Mouse (Mus musculus): Measurements from ENCODE around the gene Mapkap1. TPM values are rescaled to one million over a fixed set of nuclear protein-coding genes. Genes with fewer than 3 reads are reported as not detected.

Mapkap1 gene
- total and polyA plus RNA-seq, 2 experiments from 2014 or later = 90.4 to 153 TPM

GRCm38 (mm10) chr2:34608917-34609316, 202.3 kb downstream of the Mapkap1 start:
- no peaks in the 10 kb centered on the region for H3K9me3 ChIP-seq (ENCODE audit: low read length)
- H3K27me3 ChIP-seq (ENCODE audit: insufficient read depth, low read length) = no peaks in the 10 kb centered on the region
- H3K4me1 ChIP-seq (ENCODE audit: insufficient read depth, low read length) = no peaks in the 10 kb centered on the region
- peak overlapping the region; percentile 51; the same call in 1 of the 2 replicates for H3K27ac ChIP-seq
- no peak for ATAC-seq
- H3K4me2 ChIP-seq (ENCODE audit: low read depth, low read length) = no peak overlapping the region
- H3K4me3 ChIP-seq (ENCODE audit: low read length) = no peak overlapping the region
- no peak for DNase-seq (ENCODE audit: low spot score)
- WGBS = 42% methylated on average over 3 of the region's 3 CpGs
- no peak for TF ChIP-seq CTCF (IDR thresholded peaks at IDR 0.05; ENCODE audit: low read depth)
- no peak overlapping the region for H3K9ac ChIP-seq (replicated peaks; ENCODE audit: low read length)
- H3K36me3 ChIP-seq (ENCODE audit: insufficient read depth, low read length) = no peaks in the 10 kb centered on the region

- no peak overlapping the region for H3K4me3 ChIP-seq (ENCODE audit: low read length)
- H3K27me3 ChIP-seq (ENCODE audit: insufficient read depth, low read length) = no peaks in the 10 kb centered on the region
- no peak overlapping the region for H3K4me2 ChIP-seq (ENCODE audit: low read depth, low read length)
- 91% methylated on average over 4 of the region's 4 CpGs for whole genome bisulfite sequencing
- H3K4me1 ChIP-seq (ENCODE audit: insufficient read depth, low read length) = no peaks in the 10 kb centered on the region
- ATAC-seq (no peak), DNase-seq (ENCODE audit: low spot score) (no peak)
- H3K9ac ChIP-seq (replicated peaks; ENCODE audit: low read length) = no peak overlapping the region
- no peak overlapping the region for H3K27ac ChIP-seq
- TF ChIP-seq CTCF (IDR thresholded peaks at IDR 0.05; ENCODE audit: low read depth) = no peak
- no peaks in the 10 kb centered on the region for H3K9me3 ChIP-seq (ENCODE audit: low read length)
- H3K36me3 ChIP-seq (ENCODE audit: insufficient read depth, low read length) = no peaks in the 10 kb centered on the region
Measured at GRCm38 (mm10) chr2:34609516-34609915, 202.9 kb downstream of the Mapkap1 start.

GRCm38 (mm10) chr2:34620778-34621415, 214.3 kb downstream of the Mapkap1 start:
- no peak overlapping the region for H3K27ac ChIP-seq
- TF ChIP-seq CTCF (IDR thresholded peaks at IDR 0.05; ENCODE audit: low read depth) = no peak

DNA sequence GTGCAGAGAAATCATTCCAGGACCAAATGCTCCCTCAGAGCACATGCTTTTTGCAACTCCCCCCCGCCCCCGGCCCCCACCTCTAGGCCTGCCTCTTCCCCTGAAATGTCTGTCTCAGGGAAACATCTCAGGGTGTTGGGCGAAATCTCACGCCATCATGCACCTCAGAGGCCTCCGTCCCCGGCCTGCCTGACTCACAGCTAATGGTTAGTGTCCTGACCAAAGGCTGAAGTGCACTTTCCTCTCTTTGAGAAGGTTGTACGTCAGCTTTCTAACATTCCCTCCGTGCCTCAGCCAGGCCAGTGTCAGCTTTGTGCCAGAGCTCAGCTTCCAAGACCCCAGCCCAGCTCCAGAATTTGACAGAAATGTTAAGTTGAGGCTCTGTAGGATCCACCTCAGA, 214.9 kb downstream of the Mapkap1 start:
- Histone ChIP-seq H3K4me1 (ENCODE audit: insufficient read depth, low read length) (no peaks in the 10 kb centered on the region), H3K27ac (no peak overlapping the region), H3K4me2 (ENCODE audit: low read depth, low read length) (no peak overlapping the region), H3K9me3 (ENCODE audit: low read length) (no peaks in the 10 kb centered on the region), H3K36me3 (ENCODE audit: insufficient read depth, low read length) (peaks cover 12% of the 10 kb centered on the region; the same call in 1 of the 2 replicates), H3K4me3 (ENCODE audit: low read length) (no peak overlapping the region), H3K9ac (replicated peaks; ENCODE audit: low read length) (no peak overlapping the region), H3K27me3 (ENCODE audit: insufficient read depth, low read length) (no peaks in the 10 kb centered on the region)
- DNase-seq (ENCODE audit: low spot score) (no peak), ATAC-seq (no peak)
- WGBS = 86% methylated on average over 8 of the region's 8 CpGs
- no peak for TF ChIP-seq CTCF (IDR thresholded peaks at IDR 0.05; ENCODE audit: low read depth)

More at GRCm38 (mm10) chr2:34620778-34621415, 214.3 kb downstream of the Mapkap1 start:
- no peak overlapping the region for H3K4me3 ChIP-seq (ENCODE audit: low read length)
- H3K4me1 ChIP-seq (ENCODE audit: insufficient read depth, low read length) = no peaks in the 10 kb centered on the region
- DNase-seq (ENCODE audit: low spot score) = no peak
- H3K4me2 ChIP-seq (ENCODE audit: low read depth, low read length) = no peak overlapping the region
- H3K9me3 ChIP-seq (ENCODE audit: low read length) = no peaks in the 10 kb centered on the region
- no peak overlapping the region for H3K9ac ChIP-seq (replicated peaks; ENCODE audit: low read length)
- H3K36me3 ChIP-seq (ENCODE audit: insufficient read depth, low read length) = peaks cover 12% of the 10 kb centered on the region; the same call in 1 of the 2 replicates
- 84% methylated on average over 10 of the region's 10 CpGs for WGBS
- H3K27me3 ChIP-seq (ENCODE audit: insufficient read depth, low read length) = no peaks in the 10 kb centered on the region
- no peak for ATAC-seq

DNA sequence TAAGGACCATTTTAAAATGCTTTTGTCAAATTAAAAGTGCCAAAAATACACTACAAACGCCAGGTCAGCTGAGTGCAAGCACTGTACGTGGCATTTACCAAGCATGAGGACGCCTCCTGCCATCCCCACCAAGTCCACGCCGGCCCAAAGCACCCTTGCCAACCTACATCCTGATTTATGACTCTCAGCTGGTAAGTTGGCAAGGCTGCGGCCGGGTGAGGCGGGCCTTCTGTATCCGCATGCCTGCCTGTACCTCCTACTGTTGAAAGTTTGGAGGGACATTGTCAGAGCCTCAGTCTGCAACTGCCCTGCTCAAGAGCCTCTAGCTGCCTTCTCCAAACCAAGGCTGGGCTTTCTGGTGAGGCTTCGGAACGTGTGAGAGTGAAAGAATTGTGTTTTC, 215.9 kb downstream of the Mapkap1 start:
- no peak overlapping the region for H3K4me2 ChIP-seq (ENCODE audit: low read depth, low read length)
- peak; percentile 38 for DNase-seq (ENCODE audit: low spot score)
- no peaks in the 10 kb centered on the region for H3K4me1 ChIP-seq (ENCODE audit: insufficient read depth, low read length)
- WGBS = 51% methylated on average over 11 of the region's 11 CpGs
- H3K27ac ChIP-seq = peak overlapping the region; percentile 43; the same call in 1 of the 2 replicates
- H3K9ac ChIP-seq (replicated peaks; ENCODE audit: low read length) = no peak overlapping the region
- H3K27me3 ChIP-seq (ENCODE audit: insufficient read depth, low read length) = no peaks in the 10 kb centered on the region
- H3K36me3 ChIP-seq (ENCODE audit: insufficient read depth, low read length) = peaks cover 12% of the 10 kb centered on the region; the same call in 1 of the 2 replicates
- no peak for TF ChIP-seq CTCF (IDR thresholded peaks at IDR 0.05; ENCODE audit: low read depth)
- H3K9me3 ChIP-seq (ENCODE audit: low read length) = no peaks in the 10 kb centered on the region
- no peak for ATAC-seq
- H3K4me3 ChIP-seq (ENCODE audit: low read length) = no peak overlapping the region

DNA sequence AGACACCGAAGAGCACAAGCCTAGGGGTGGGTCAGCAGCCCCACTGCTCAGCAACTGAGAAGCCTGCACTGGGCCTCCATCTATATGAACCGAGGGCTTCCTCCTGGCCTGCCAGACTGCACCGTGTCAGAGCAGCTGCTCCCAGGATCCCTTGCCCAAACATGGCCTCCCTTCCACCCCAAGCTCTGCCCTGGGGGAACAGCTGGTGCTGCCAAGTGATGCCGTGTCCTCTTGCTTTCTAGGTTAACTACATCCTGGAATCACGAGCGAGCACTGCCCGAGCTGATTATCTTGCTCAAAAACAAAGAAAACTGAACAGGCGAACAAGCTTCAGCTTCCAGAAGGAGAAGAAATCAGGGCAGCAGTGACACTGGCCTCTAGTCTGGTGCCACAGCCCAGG, 216.6 kb downstream of the Mapkap1 start:
- 59% methylated on average over 8 of the region's 8 CpGs for WGBS
- H3K9me3 ChIP-seq (ENCODE audit: low read length) = no peaks in the 10 kb centered on the region
- no peak overlapping the region for H3K4me2 ChIP-seq (ENCODE audit: low read depth, low read length)
- peak overlapping the region; percentile 43; the same call in 1 of the 2 replicates for H3K27ac ChIP-seq
- DNase-seq (ENCODE audit: low spot score) (no peak), ATAC-seq (no peak)
- 0 out of 2 replicates have a peak overlapping the region, but pooled peaks have one; percentile 21 for H3K9ac ChIP-seq (replicated peaks; ENCODE audit: low read length)
- peaks cover 4% of the 10 kb centered on the region; the same call in 1 of the 2 replicates for H3K4me1 ChIP-seq (ENCODE audit: insufficient read depth, low read length)
- H3K27me3 ChIP-seq (ENCODE audit: insufficient read depth, low read length) = no peaks in the 10 kb centered on the region
- no peak for TF ChIP-seq CTCF (IDR thresholded peaks at IDR 0.05; ENCODE audit: low read depth)
- no peak overlapping the region for H3K4me3 ChIP-seq (ENCODE audit: low read length)
- H3K36me3 ChIP-seq (ENCODE audit: insufficient read depth, low read length) = peaks cover 12% of the 10 kb centered on the region; the same call in 1 of the 2 replicates

DNA sequence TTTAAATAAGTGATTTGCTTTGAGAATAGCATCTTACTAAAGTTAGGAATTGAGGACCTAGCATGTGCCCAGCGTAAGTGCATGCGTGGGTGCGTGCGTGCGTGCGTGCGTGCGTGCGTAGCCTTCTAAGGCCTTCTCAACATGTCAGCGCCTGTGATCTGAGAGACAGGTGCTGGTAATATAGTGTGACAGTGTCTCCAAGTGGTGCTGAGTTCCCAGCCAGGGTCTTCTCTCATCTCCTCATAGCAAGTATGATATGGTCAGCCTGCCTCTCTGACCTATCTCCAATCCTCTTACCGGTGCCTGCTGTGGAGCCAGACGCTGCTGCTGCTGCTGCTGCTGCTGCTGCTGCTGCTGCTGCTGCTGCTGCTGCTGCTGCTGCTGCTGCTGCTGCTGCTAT, 217.5 kb downstream of the Mapkap1 start:
- peaks cover 12% of the 10 kb centered on the region; the same call in 1 of the 2 replicates for H3K36me3 ChIP-seq (ENCODE audit: insufficient read depth, low read length)
- no peak overlapping the region for H3K4me3 ChIP-seq (ENCODE audit: low read length)
- WGBS = 96% methylated on average over 12 of the region's 12 CpGs
- ATAC-seq = no peak
- H3K9ac ChIP-seq (replicated peaks; ENCODE audit: low read length) = no peak overlapping the region
- H3K27me3 ChIP-seq (ENCODE audit: insufficient read depth, low read length) = no peaks in the 10 kb centered on the region
- no peaks in the 10 kb centered on the region for H3K9me3 ChIP-seq (ENCODE audit: low read length)
- no peak overlapping the region for H3K27ac ChIP-seq
- no peak for DNase-seq (ENCODE audit: low spot score)
- no peak for TF ChIP-seq CTCF (IDR thresholded peaks at IDR 0.05; ENCODE audit: low read depth)
- H3K4me1 ChIP-seq (ENCODE audit: insufficient read depth, low read length) = peaks cover 4% of the 10 kb centered on the region; the same call in 1 of the 2 replicates
- H3K4me2 ChIP-seq (ENCODE audit: low read depth, low read length) = no peak overlapping the region

Data from hindbrain, postnatal 0 days (tissue).